Mouse (Mus musculus): ENCODE measurements around the gene Cyp11a1.

Gene Cyp11a1

GRCm38 (mm10) chr9:58005753-58006461, at the start of gene Cyp11a1:
Gene Cyp11a1, plus strand, starts transcription at chr9:58006411.
- DNase-seq (ENCODE audit: extremely low read depth, low read depth, low spot score), result no peak

GRCm38 (mm10) chr9:57956838-57957236, 49.4 kb upstream of the Cyp11a1 start:
- DNase-seq (ENCODE audit: extremely low read depth, low read depth, low spot score), result no peak

GRCm38 (mm10) chr9:57958615-57959014, 47.6 kb upstream of the Cyp11a1 start:
- DNase-seq (ENCODE audit: extremely low read depth, low read depth, low spot score), result no peak

- no peak for DNase-seq (ENCODE audit: extremely low read depth, low read depth, low spot score)
Observed at GRCm38 (mm10) chr9:57959399-57959798, 46.8 kb upstream of the Cyp11a1 start.

- DNase-seq (ENCODE audit: extremely low read depth, low read depth, low spot score), result no peak
Observed at GRCm38 (mm10) chr9:57959886-57960866, 46.0 kb upstream of the Cyp11a1 start.

- no peak for DNase-seq (ENCODE audit: extremely low read depth, low read depth, low spot score)
Observed at GRCm38 (mm10) chr9:57961226-57961625, 45.0 kb upstream of the Cyp11a1 start.

GRCm38 (mm10) chr9:57961863-57962778, 44.1 kb upstream of the Cyp11a1 start:
- DNase-seq (ENCODE audit: extremely low read depth, low read depth, low spot score), result no peak

GRCm38 (mm10) chr9:57963249-57963997, 42.8 kb upstream of the Cyp11a1 start:
- no peak for DNase-seq (ENCODE audit: extremely low read depth, low read depth, low spot score)

- DNase-seq (ENCODE audit: extremely low read depth, low read depth, low spot score), result no peak
Observed at GRCm38 (mm10) chr9:57963998-57964395, 42.2 kb upstream of the Cyp11a1 start.

- no peak for DNase-seq (ENCODE audit: extremely low read depth, low read depth, low spot score)
Observed at GRCm38 (mm10) chr9:57964528-57965250, 41.5 kb upstream of the Cyp11a1 start.

GRCm38 (mm10) chr9:57965281-57966185, 40.7 kb upstream of the Cyp11a1 start:
- DNase-seq (ENCODE audit: extremely low read depth, low read depth, low spot score), result no peak

GRCm38 (mm10) chr9:57967237-57967960, 38.8 kb upstream of the Cyp11a1 start:
- no peak for DNase-seq (ENCODE audit: extremely low read depth, low read depth, low spot score)

GRCm38 (mm10) chr9:57968166-57968771, 37.9 kb upstream of the Cyp11a1 start:
- DNase-seq (ENCODE audit: extremely low read depth, low read depth, low spot score), result no peak

- DNase-seq (ENCODE audit: extremely low read depth, low read depth, low spot score), result no peak
Observed at GRCm38 (mm10) chr9:57968783-57969542, 37.2 kb upstream of the Cyp11a1 start.

GRCm38 (mm10) chr9:57969736-57970495, 36.3 kb upstream of the Cyp11a1 start:
- DNase-seq (ENCODE audit: extremely low read depth, low read depth, low spot score), result no peak

- no peak for DNase-seq (ENCODE audit: extremely low read depth, low read depth, low spot score)
Observed at GRCm38 (mm10) chr9:57971413-57971812, 34.8 kb upstream of the Cyp11a1 start.

All from fat pad, adult 2 months (tissue).